Mouse (Mus musculus) fat pad, adult 2 months (tissue): ENCODE data around the gene Cpsf6.

Experiments
- DNase-seq: peaks from one replicate; pipeline ENCODE4 v3.0.0-alpha.2; 2011; ENCODE audit warnings: low read depth, low spot score; ENCODE audit errors: extremely low read depth

The Cpsf6 gene

DNA sequence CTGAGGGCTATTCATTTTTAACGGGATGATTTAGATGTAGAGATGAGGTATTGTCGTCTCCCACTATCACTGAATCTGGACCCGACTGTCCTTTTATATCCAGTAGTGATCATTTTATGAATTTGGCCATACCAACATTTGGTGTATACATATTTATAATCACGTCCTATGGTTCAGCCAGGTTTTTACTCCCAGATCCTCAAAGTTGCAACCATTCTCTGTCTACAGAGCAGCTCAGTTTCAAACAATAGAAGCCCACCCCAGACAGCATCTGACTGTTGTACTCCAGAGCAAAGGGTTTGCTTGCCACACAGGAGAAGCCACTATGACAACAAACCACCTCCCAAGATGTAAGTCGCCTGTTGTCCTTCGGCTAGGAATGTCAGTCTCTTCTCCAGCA is 7.2 kb upstream of the Cpsf6 start:
- DNase-seq: no peak

DNA sequence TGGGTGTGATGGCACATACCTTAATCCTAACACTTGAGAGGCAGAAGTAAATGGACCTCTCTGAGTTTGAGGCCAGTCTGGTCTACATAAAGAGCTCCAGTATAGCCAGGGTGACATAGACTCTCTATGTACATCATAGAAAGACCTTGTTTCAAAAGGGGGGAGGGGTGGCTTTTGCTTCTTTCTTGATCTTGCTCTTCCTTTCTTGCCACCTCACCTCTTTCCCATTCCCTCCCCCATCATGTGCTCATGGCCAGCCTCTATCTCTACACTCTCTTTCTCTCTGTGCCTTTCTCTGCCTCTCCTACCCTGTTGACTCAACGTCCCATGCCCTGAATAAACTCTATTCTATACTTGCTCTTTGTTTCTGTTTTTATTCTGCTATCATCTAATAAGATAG is 6.4 kb upstream of the Cpsf6 start:
- no peak for DNase-seq

GRCm38 (mm10) chr10:117385431-117385830 is 5.6 kb upstream of the Cpsf6 start:
- DNase-seq: no peak

DNA sequence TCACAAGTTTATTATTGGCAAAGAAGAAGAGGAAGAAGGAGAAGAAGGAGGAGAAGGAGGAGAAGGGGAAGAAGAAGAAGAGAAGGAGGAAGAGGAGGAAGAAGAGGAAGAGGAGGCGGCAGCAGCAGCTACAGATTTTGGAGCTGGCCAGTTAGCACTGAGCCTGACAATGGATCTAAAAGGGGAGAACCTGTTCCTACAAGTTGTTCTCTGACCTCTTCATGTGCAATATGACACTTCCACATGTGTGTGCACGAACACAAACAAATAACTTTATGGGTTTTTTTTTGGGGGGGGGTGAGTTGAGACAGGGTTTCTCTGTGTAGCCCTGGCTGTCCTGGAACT is 5.2 kb upstream of the Cpsf6 start:
- DNase-seq: no peak

DNA sequence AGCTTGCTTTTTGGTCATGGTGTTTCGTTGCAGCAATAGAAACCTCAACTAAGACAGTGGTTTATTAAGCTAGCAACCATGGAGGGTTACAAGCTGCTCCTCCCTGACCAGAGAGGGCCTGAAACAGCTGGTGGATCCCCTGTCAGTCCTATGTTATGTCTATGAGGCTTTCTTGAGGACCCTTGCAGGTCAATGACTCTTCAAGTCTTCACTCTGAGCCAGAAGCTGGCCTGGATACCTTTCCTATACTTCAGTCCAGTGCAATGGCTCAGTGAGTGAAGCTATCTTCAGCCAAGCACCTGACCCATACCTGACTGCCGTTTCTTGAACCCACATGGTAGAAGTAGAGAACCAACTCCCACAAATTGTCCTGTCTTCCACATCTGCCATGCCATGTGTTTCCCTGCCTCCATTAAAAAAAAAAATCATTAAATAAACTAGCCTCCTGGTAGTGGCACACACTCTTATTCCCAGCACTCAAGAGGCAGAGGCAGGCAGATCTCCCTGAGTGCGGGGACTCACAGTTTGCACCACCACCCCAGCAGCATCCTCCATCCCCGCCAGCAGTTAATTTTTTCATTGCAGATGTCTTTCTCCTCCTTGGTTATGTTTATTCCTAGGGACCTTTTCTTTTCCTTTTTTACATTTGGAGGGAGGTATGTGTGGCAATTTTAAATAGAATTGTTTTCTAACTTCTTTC is 4.7 kb upstream of the Cpsf6 start:
- no peak for DNase-seq

- no peak for DNase-seq
Measured at GRCm38 (mm10) chr10:117383941-117384340, 4.1 kb upstream of the Cpsf6 start.

DNA sequence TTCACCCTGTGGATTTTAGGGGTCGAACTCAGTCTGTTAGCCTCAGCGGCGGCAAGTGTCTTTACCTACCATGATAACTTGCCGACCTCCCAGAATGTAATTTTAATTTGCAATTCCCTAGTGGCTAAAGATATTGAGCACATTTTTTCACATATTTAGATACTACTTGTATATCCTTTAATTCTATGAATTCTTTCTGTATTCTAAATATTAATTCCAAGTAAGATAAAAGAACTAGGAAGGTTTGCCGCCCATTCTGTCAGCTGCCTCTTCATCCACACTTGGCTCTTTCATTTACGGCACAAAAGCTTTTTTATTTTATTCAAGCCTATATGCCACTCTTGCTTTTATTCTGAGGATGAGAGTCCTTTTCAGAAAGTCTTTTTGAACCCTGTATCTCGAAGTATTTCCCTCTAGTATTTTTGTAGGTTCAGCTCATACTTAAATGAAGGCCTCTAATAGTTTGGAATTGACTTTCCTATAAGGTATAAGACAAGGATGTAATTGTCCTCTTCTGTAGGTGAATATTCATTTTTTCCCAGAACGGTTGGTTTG is 3.3 kb upstream of the Cpsf6 start:
- DNase-seq: no peak

GRCm38 (mm10) chr10:117382146-117382545 is 2.3 kb upstream of the Cpsf6 start:
- DNase-seq: no peak

- DNase-seq: no peak
Measured at GRCm38 (mm10) chr10:117380721-117381570, 1.1 kb upstream of the Cpsf6 start.

GRCm38 (mm10) chr10:117379441-117379840 is 374 bp downstream of the Cpsf6 start:
- DNase-seq: no peak

DNA sequence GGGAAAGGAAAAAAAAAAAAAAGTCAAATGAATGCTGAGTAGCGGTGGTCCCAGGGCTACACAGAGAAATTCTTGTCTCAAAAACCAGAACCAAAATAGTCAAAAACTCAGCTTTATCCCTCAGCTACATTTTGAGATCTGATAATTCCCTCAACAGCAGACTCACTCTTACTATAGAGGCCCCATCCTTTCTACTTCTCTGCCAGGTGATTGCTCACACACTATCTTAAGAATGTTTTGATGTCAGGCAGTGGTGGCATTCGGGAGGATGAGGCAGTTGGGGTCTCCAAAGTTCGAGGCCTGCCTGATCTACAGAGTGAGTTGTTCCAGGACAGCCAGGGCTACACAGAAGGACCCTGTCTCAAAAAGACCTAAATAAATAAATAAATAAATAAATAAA is 1.2 kb downstream of the Cpsf6 start:
- DNase-seq: no peak

DNA sequence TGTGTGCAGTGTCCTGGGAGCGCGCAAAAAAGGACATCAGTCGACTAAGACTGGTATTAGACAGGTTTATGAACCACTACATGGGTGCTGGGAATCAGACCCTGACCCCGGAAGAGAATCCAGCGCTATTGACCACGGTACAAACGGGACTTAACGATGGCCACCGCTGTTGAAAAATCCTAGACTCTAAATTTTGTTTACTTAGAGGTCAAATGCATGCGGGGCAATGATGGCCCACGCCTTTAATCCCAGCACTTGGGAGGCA is 1.6 kb downstream of the Cpsf6 start:
- no peak for DNase-seq

DNA sequence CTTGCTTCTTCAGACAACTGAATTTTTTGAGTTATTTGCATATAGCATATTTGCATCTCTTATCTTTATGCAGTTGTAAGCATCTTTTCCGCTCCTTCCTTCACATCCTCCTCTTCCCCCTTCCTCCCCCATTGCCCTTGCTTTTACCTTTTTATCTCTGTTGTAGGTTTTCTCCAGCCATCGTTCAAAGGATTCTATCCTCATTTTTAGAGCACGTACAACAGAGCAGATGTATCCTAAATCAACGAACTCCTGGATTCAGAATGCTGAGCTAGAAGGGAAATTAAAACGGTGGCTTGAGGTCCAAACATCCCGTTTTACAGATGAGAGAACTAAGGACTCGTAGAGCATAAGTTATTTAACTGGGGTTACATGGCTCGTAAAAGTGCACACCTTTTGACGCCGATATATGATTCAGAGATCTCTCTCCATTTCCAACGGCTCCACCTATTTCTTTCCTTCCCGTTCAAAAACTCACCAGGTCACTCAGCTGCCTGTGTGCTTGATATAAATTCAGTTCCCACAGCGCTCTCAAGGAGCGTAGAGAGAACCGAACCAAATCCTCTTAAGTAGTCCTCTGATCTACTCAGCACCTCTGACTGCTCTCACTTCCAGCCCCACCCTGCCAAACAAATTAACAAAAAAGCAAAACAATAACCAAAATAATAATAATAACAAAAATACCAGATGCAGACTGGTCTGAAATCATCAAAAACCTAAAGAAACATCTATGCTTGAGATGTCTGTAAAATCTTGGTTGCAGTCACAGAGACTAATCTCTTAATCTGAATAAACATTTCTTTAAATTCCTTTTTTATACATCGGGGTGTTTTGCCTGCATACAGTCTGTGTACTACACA is 2.2 kb downstream of the Cpsf6 start:
- no peak for DNase-seq

GRCm38 (mm10) chr10:117376580-117377189 is 3.1 kb downstream of the Cpsf6 start:
- DNase-seq: no peak

DNA sequence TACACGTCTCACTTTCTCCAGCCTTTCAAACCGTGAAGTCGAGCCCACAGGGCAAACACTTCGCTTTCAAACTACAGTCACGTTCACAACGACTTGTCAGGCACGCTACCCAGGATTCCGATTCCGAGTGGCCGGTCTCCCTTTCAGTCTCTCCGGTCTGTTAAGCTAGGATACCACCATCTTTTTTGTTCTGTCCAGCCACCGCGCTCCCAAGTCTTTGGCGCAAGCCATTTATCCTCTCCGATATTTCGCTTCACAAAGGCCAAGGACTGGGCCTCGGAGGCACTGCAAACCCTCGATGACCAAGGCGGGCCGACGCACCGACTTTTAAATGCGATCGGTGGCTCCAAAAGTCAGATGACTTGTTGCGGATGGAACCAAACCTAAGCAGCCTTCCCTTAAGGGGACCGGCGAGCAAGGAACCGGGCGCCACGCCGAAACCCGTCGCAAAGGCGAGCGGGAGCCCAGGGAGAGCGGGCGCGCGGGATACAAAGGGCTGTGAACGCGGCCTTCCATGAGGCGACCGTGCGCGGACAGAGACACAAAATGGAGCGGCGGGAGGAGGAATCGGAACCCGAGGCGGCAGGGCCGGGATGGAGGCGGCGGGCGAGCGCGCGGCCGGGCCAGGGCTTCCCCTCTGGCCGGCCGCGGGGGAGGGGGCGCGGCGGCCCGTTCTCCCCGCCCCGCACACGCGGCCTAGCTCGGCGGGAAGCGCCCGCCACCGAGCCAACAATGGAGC is 3.8 kb downstream of the Cpsf6 start:
- no peak for DNase-seq

DNA sequence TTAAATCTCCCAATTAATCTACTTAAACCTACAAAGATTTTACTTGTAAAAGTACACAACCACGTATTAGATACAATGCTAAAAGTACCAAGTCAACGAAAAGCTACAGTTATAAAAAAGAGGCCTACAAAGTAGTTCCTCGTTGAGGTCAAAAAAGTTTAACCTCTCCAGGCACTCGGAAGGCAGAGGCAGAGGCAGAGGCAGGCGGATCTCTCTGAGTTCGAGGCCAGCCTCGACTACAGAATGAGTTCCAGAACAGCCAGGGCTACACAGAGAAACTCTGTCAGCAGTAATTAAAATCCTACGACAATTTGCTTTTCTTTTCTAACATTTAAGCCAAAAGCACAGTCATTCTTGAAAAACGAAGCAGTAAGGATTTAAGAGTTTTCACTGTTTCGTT is 4.7 kb downstream of the Cpsf6 start:
- no peak for DNase-seq

DNA sequence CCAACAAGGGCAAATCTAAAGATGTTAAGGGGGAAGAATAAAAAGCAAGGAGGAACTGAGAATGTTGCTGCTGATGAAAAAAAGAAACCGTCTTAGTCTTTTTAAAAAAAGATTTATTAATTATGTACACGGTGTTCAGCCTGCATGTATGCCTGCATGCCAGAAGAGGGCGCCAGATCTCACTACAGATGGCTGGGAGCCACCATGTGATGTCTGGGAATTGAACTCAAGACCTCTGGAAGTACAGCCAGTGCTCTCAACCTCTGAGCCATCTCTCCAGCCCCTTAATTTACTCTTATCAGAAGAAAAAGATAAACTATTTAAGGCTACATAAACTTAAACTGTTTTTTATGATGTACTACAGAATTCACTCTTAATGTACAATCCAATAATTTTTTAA is 16.7 kb downstream of the Cpsf6 start:
- DNase-seq: no peak

DNA sequence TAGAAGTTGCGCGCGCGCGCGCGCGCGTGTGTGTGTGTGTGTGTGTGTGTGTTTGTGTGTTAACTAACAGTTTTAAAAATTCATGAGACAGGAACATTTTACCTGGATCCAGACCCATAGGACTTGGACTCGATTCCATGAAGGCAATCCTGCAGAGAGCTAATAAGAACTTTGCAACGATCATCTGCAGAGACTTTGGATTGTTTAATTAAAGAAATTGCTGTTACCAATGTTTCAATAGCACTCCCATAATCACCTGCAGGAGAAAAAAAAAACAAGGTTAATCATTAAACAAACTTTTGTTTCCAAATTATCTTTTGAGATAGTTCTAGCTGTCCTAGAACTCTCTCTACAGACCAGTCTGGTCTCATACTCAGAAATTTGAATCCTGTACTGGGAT is 20.9 kb downstream of the Cpsf6 start:
- DNase-seq: no peak

GRCm38 (mm10) chr10:117343000-117343399 is 36.8 kb downstream of the Cpsf6 start:
- peak; percentile 58 for DNase-seq

GRCm38 (mm10) chr10:117342406-117342805 is 37.4 kb downstream of the Cpsf6 start:
- no peak for DNase-seq

GRCm38 (mm10) chr10:117341029-117341428 is 38.8 kb downstream of the Cpsf6 start:
- DNase-seq: no peak
